Mouse (Mus musculus) liver, adult 2 months (tissue): ENCODE results near the gene Spag6. TPM values are rescaled to one million over a fixed set of nuclear protein-coding genes. Genes with fewer than 3 reads are reported as not detected.
A peak's percentile ranks its signal among the peaks of the same experiment; 100 is the strongest.

Experiments used
- DNase-seq: peaks from one replicate; pipeline ENCODE4 v3.0.0-alpha.2; 2011; ENCODE audit warnings: low read depth, low spot score; ENCODE audit errors: extremely low read depth
- H3K27ac ChIP-seq: fragments of 200-500 bp; replicated peaks from 2 replicates; pipeline ENCODE4 v1.5.1; 2012; ENCODE audit warnings: low read depth, mild to moderate bottlenecking, control low read depth, inconsistent platforms, low read length; ENCODE audit not compliant: insufficient read depth
- H3K27me3 ChIP-seq: fragments of 200-500 bp; 2 replicates; pipeline ENCODE4 v1.6.1; 2012; ENCODE audit warnings: mild to moderate bottlenecking, moderate library complexity, low read length, inconsistent platforms; ENCODE audit not compliant: control insufficient read depth, insufficient read depth
- H3K36me3 ChIP-seq: fragments of 200-500 bp; 2 replicates; pipeline ENCODE4 v1.6.1; 2012; ENCODE audit warnings: low read length, inconsistent platforms; ENCODE audit not compliant: control insufficient read depth, insufficient read depth
- H3K4me1 ChIP-seq: fragments of 200-500 bp; 2 replicates; pipeline ENCODE4 v1.6.1; 2011; ENCODE audit warnings: low read length; ENCODE audit not compliant: control insufficient read depth, insufficient read depth
- H3K4me3 ChIP-seq: fragments of 200-500 bp; 2 replicates; pipeline ENCODE4 v1.5.1; 2011; ENCODE audit warnings: low read depth, mild to moderate bottlenecking, control low read depth, low read length, moderate library complexity; ENCODE audit not compliant: insufficient read depth
- H3K79me2 ChIP-seq: fragments of 200-500 bp; 2 replicates; pipeline ENCODE4 v1.6.1; 2012; ENCODE audit warnings: inconsistent platforms, mild to moderate bottlenecking, low read length, moderate library complexity; ENCODE audit not compliant: control insufficient read depth, insufficient read depth
- H3K9ac ChIP-seq: fragments of 200-500 bp; 2 replicates; pipeline ENCODE4 v1.6.1; 2012; ENCODE audit warnings: low read depth, mild to moderate bottlenecking, control low read depth, inconsistent platforms, low read length
- CTCF ChIP-seq: fragments of 200-500 bp; IDR thresholded peaks from 2 replicates; pipeline ENCODE4 v1.5.1; 2011; ENCODE audit warnings: low read depth, low read length, control low read depth
- POLR2A ChIP-seq: fragments of 200-500 bp; IDR thresholded peaks from 2 replicates; pipeline ENCODE4 v1.6.1; 2011; ENCODE audit warnings: low read length, control low read depth; ENCODE audit not compliant: insufficient read depth; ENCODE audit errors: extremely low read depth
- WGBS: fragments of 180-500 bp; shearing (Covaris S2); methylation state at CpG from one replicate; pipeline ENCODE4 v1.1.7; 2018; 5-methylcytosine and 5-hydroxymethylcytosine counted together
- polyA plus RNA-seq: library from polyadenylated mRNA; depleted of rRNA; stranded (reverse); fragments of >200 nt; gene quantifications from 2 replicates; pipeline ENCODE4 v1.2.3, GENCODE M21; 2012
- total RNA-seq: library from RNA; depleted of rRNA; stranded (reverse); fragments of >200 nt; gene quantifications from 2 replicates; pipeline ENCODE4 v1.2.3, GENCODE M21; 2014

Gene Spag6
- total and polyA plus RNA-seq, 2 experiments, result not detected

DNA sequence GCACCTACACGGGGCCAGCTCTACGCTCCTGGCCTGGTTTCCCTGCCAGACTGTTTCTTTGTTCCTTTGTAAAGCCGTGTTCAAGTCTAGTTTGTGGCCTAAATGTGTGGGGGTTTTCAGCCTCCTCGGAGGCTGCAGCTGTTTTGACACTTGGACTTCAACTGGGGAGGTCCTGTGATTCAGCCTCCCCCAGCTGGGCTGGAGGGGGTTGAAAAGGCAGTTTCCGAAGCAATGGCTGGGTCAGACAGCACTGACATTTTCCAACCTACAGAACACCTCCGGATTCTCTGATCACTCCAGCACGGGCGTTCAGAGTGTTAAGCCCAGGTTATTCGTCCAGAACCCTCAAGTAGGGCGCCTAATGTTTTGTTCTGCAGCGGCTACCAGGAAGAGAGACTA, 21.1 kb upstream of the Spag6 start:
- TF ChIP-seq POLR2A (no peak), CTCF (no peak)
- no peaks in the 10 kb centered on the region for H3K36me3 ChIP-seq
- H3K27ac ChIP-seq, result peak overlapping the region; percentile 96
- peaks cover 3% of the 10 kb centered on the region; the same call in 1 of the 2 replicates for H3K27me3 ChIP-seq
- H3K9ac ChIP-seq, result peak overlapping the region; percentile 96
- peak overlapping the region; percentile 89 for H3K4me3 ChIP-seq
- H3K4me1 ChIP-seq, result peaks cover 7% of the 10 kb centered on the region; the same call in 1 of the 2 replicates
- 2% methylated on average over 11 of the region's 11 CpGs for WGBS
- no peaks in the 10 kb centered on the region; the same call in 1 of the 2 replicates for H3K79me2 ChIP-seq
- peak; percentile 46 for DNase-seq

GRCm38 (mm10) chr2:18673766-18674165, 20.1 kb upstream of the Spag6 start:
- TF ChIP-seq POLR2A, result no peak
- no peak for TF ChIP-seq CTCF
- H3K36me3 ChIP-seq, result no peaks in the 10 kb centered on the region
- WGBS, result 81% methylated on average over 4 of the region's 4 CpGs
- H3K27me3 ChIP-seq, result peaks cover 9% of the 10 kb centered on the region
- H3K9ac ChIP-seq, result no peak overlapping the region
- peaks cover 12% of the 10 kb centered on the region for H3K4me1 ChIP-seq
- peaks cover 5% of the 10 kb centered on the region; the same call in 1 of the 2 replicates for H3K79me2 ChIP-seq
- no peak overlapping the region for H3K4me3 ChIP-seq
- no peak overlapping the region for H3K27ac ChIP-seq
- DNase-seq, result no peak

- TF ChIP-seq CTCF (no peak), POLR2A (no peak)
- Histone ChIP-seq H3K4me3 (no peak overlapping the region), H3K9ac (no peak overlapping the region), H3K79me2 (peaks cover 5% of the 10 kb centered on the region; the same call in 1 of the 2 replicates), H3K27me3 (peaks cover 9% of the 10 kb centered on the region), H3K4me1 (peaks cover 12% of the 10 kb centered on the region), H3K36me3 (no peaks in the 10 kb centered on the region), H3K27ac (no peak overlapping the region)
- peak; percentile 65 for DNase-seq
- WGBS, result 75% methylated on average over 4 of the region's 4 CpGs
Observed at GRCm38 (mm10) chr2:18674193-18674902, 19.5 kb upstream of the Spag6 start.

- WGBS, result 25% methylated on average over 42 of the region's 42 CpGs
- H3K36me3 ChIP-seq, result no peaks in the 10 kb centered on the region
- H3K4me3 ChIP-seq, result peak overlapping the region; percentile 80
- H3K27ac ChIP-seq, result peak overlapping the region; percentile 71
- DNase-seq, result no peak
- peak overlapping the region; percentile 90 for H3K9ac ChIP-seq
- H3K4me1 ChIP-seq, result peaks cover 12% of the 10 kb centered on the region
- peaks cover 5% of the 10 kb centered on the region; the same call in 1 of the 2 replicates for H3K79me2 ChIP-seq
- H3K27me3 ChIP-seq, result peaks cover 9% of the 10 kb centered on the region
- TF ChIP-seq POLR2A (no peak), CTCF (no peak)
Observed at GRCm38 (mm10) chr2:18675681-18676456, 18.0 kb upstream of the Spag6 start.

- DNase-seq, result peak; percentile 67
- no peak for TF ChIP-seq CTCF
- TF ChIP-seq POLR2A, result 0 out of 2 replicates have a peak, but pooled peaks have one; percentile 24
- Histone ChIP-seq H3K36me3 (no peaks in the 10 kb centered on the region), H3K9ac (peak overlapping the region; percentile 90), H3K27me3 (peaks cover 9% of the 10 kb centered on the region), H3K79me2 (peaks cover 5% of the 10 kb centered on the region; the same call in 1 of the 2 replicates), H3K4me1 (peaks cover 12% of the 10 kb centered on the region), H3K27ac (peak overlapping the region; percentile 71; the same call in 1 of the 2 replicates), H3K4me3 (peak overlapping the region; percentile 82; the same call in 1 of the 2 replicates)
- WGBS, result under 1% methylated on average over 49 of the region's 64 CpGs
Observed at GRCm38 (mm10) chr2:18676457-18676935, 17.3 kb upstream of the Spag6 start.
